Mouse (Mus musculus) kidney, adult 11 months (tissue): ENCODE results near the gene Plin4.
"Not testable (repeated sequence)": the region's sequence is repeated elsewhere in the genome, so short reads cannot be mapped to it uniquely, and the experiment has no call there.

ENCODE experiments used
- DNase-seq: peaks from one replicate; pipeline ENCODE4 v3.0.0; 2022

The Plin4 gene

GRCm38 (mm10) chr17:56125276-56125630 is 15.7 kb upstream of the Plin4 start:
- no peak for DNase-seq

GRCm38 (mm10) chr17:56124377-56125275 is 15.0 kb upstream of the Plin4 start:
- DNase-seq, result no peak

GRCm38 (mm10) chr17:56123681-56124340 is 14.2 kb upstream of the Plin4 start:
- no peak for DNase-seq

- no peak for DNase-seq
Observed at GRCm38 (mm10) chr17:56123161-56123560, 13.6 kb upstream of the Plin4 start.

- DNase-seq, result no peak
Observed at GRCm38 (mm10) chr17:56121826-56122225, 12.2 kb upstream of the Plin4 start, which contains the start of gene Lrg1. TSS of gene Lrg1 (minus strand) at chr17:56122001.

- peak; percentile 87 for DNase-seq
Observed at GRCm38 (mm10) chr17:56119981-56120880, 10.6 kb upstream of the Plin4 start.

- no peak for DNase-seq
Observed at GRCm38 (mm10) chr17:56119431-56119830, 9.8 kb upstream of the Plin4 start.

GRCm38 (mm10) chr17:56117251-56117710 is 7.7 kb upstream of the Plin4 start, which contains the start of gene Plin5:
TSS of gene Plin5 (minus strand) at chr17:56117596.
- DNase-seq, result peak; percentile 78

- DNase-seq, result no peak
Observed at GRCm38 (mm10) chr17:56116193-56116592, 6.6 kb upstream of the Plin4 start.

GRCm38 (mm10) chr17:56112743-56113142 is 3.1 kb upstream of the Plin4 start:
- no peak for DNase-seq

GRCm38 (mm10) chr17:56111864-56112263 is 2.3 kb upstream of the Plin4 start:
- peak; percentile 45 for DNase-seq

GRCm38 (mm10) chr17:56111021-56111420 is 1.4 kb upstream of the Plin4 start:
- DNase-seq, result no peak

GRCm38 (mm10) chr17:56110571-56110970 is 968 bp upstream of the Plin4 start:
- DNase-seq, result no peak

- no peak for DNase-seq
Observed at GRCm38 (mm10) chr17:56108334-56109044, 1.1 kb downstream of the Plin4 start.

GRCm38 (mm10) chr17:56107736-56108135 is 1.9 kb downstream of the Plin4 start:
- DNase-seq, result no peak

- no peak for DNase-seq
Observed at GRCm38 (mm10) chr17:56106981-56107380, 2.6 kb downstream of the Plin4 start.

GRCm38 (mm10) chr17:56106436-56106835 is 3.2 kb downstream of the Plin4 start:
- DNase-seq, result not testable (repeated sequence)

GRCm38 (mm10) chr17:56104821-56105220 is 4.8 kb downstream of the Plin4 start:
- DNase-seq, result not testable (repeated sequence)

- no peak for DNase-seq
Observed at GRCm38 (mm10) chr17:56103465-56104285, 5.9 kb downstream of the Plin4 start.

GRCm38 (mm10) chr17:56102927-56103326 is 6.7 kb downstream of the Plin4 start:
- no peak for DNase-seq

- no peak for DNase-seq
Observed at GRCm38 (mm10) chr17:56102158-56102557, 7.4 kb downstream of the Plin4 start.
